Mouse (Mus musculus) spleen, adult 2 months (tissue): Measurements from ENCODE around the gene Top1.

ENCODE experiments used
- CTCF ChIP-seq: fragments of 200-500 bp; IDR thresholded peaks from 2 replicates; pipeline ENCODE4 v1.5.1; 2011; ENCODE audit warnings: mild to moderate bottlenecking, inconsistent platforms; ENCODE audit not compliant: insufficient read depth, insufficient read length, insufficient replicate concordance; ENCODE audit errors: extremely low read depth
- POLR2A ChIP-seq: fragments of 200-500 bp; IDR thresholded peaks from 2 replicates; pipeline ENCODE4 v1.6.1; 2011; ENCODE audit warnings: low read depth, low read length, inconsistent platforms

GRCm38 (mm10) chr2:160610012-160610411 lies 35.7 kb upstream of the Top1 start:
- no peak for TF ChIP-seq CTCF
- TF ChIP-seq POLR2A, result no peak
